Mouse (Mus musculus): ENCODE results near the gene Plekhh1. TPM values are rescaled to one million over a fixed set of nuclear protein-coding genes. Genes with fewer than 3 reads are reported as not detected.

Gene Plekhh1
- total and polyA plus RNA-seq, 2 experiments, result 0.09 to 0.27 TPM

GRCm38 (mm10) chr12:79068306-79068705, 39.3 kb downstream of the Plekhh1 start:
- Histone ChIP-seq H3K4me3 (ENCODE audit: insufficient read depth, low read depth, low read length) (no peak overlapping the region), H3K4me1 (ENCODE audit: control insufficient read depth, insufficient read depth, low read length) (no peaks in the 10 kb centered on the region), H3K36me3 (ENCODE audit: control insufficient read depth, insufficient read depth, low read length) (no peaks in the 10 kb centered on the region), H3K9ac (ENCODE audit: low read depth, low read length) (no peak overlapping the region), H3K27ac (replicated peaks; ENCODE audit: insufficient read depth, low read depth, low read length) (no peak overlapping the region), H3K27me3 (ENCODE audit: control insufficient read depth, insufficient read depth, low read length) (no peaks in the 10 kb centered on the region), H3K79me2 (ENCODE audit: control insufficient read depth, insufficient read depth, low read length) (no peaks in the 10 kb centered on the region)
- TF ChIP-seq POLR2A (IDR thresholded peaks at IDR 0.05; ENCODE audit: extremely low read depth, insufficient read depth, low read length) (no peak), CTCF (IDR thresholded peaks at IDR 0.05; ENCODE audit: low read depth, low read length) (no peak)
- no peak for DNase-seq (ENCODE audit: extremely low read depth, low read depth, low spot score)
- 94% methylated on average over 11 of the region's 11 CpGs for WGBS

- Histone ChIP-seq H3K27me3 (ENCODE audit: control insufficient read depth, insufficient read depth, low read length) (no peaks in the 10 kb centered on the region), H3K4me3 (ENCODE audit: insufficient read depth, low read depth, low read length) (no peak overlapping the region), H3K27ac (replicated peaks; ENCODE audit: insufficient read depth, low read depth, low read length) (no peak overlapping the region), H3K9ac (ENCODE audit: low read depth, low read length) (no peak overlapping the region), H3K79me2 (ENCODE audit: control insufficient read depth, insufficient read depth, low read length) (no peaks in the 10 kb centered on the region), H3K4me1 (ENCODE audit: control insufficient read depth, insufficient read depth, low read length) (no peaks in the 10 kb centered on the region), H3K36me3 (ENCODE audit: control insufficient read depth, insufficient read depth, low read length) (no peaks in the 10 kb centered on the region)
- no peak for DNase-seq (ENCODE audit: extremely low read depth, low read depth, low spot score)
- WGBS, result 79% methylated on average over 6 of the region's 6 CpGs
- no peak for TF ChIP-seq CTCF (IDR thresholded peaks at IDR 0.05; ENCODE audit: low read depth, low read length)
- TF ChIP-seq POLR2A (IDR thresholded peaks at IDR 0.05; ENCODE audit: extremely low read depth, insufficient read depth, low read length), result no peak
Measured at GRCm38 (mm10) chr12:79069187-79069608, 40.2 kb downstream of the Plekhh1 start.

GRCm38 (mm10) chr12:79069916-79070315, 41.0 kb downstream of the Plekhh1 start:
- Histone ChIP-seq H3K27ac (replicated peaks; ENCODE audit: insufficient read depth, low read depth, low read length) (no peak overlapping the region), H3K27me3 (ENCODE audit: control insufficient read depth, insufficient read depth, low read length) (no peaks in the 10 kb centered on the region), H3K9ac (ENCODE audit: low read depth, low read length) (no peak overlapping the region), H3K36me3 (ENCODE audit: control insufficient read depth, insufficient read depth, low read length) (no peaks in the 10 kb centered on the region), H3K79me2 (ENCODE audit: control insufficient read depth, insufficient read depth, low read length) (no peaks in the 10 kb centered on the region), H3K4me1 (ENCODE audit: control insufficient read depth, insufficient read depth, low read length) (no peaks in the 10 kb centered on the region), H3K4me3 (ENCODE audit: insufficient read depth, low read depth, low read length) (no peak overlapping the region)
- no peak for DNase-seq (ENCODE audit: extremely low read depth, low read depth, low spot score)
- TF ChIP-seq CTCF (IDR thresholded peaks at IDR 0.05; ENCODE audit: low read depth, low read length) (no peak), POLR2A (IDR thresholded peaks at IDR 0.05; ENCODE audit: extremely low read depth, insufficient read depth, low read length) (no peak)
- WGBS, result 77% methylated on average over 6 of the region's 6 CpGs

GRCm38 (mm10) chr12:79070736-79071333, 41.9 kb downstream of the Plekhh1 start:
- no peak for DNase-seq (ENCODE audit: extremely low read depth, low read depth, low spot score)
- WGBS, result 93% methylated on average over 9 of the region's 9 CpGs
- Histone ChIP-seq H3K4me3 (ENCODE audit: insufficient read depth, low read depth, low read length) (no peak overlapping the region), H3K27me3 (ENCODE audit: control insufficient read depth, insufficient read depth, low read length) (no peaks in the 10 kb centered on the region), H3K27ac (replicated peaks; ENCODE audit: insufficient read depth, low read depth, low read length) (no peak overlapping the region), H3K9ac (ENCODE audit: low read depth, low read length) (no peak overlapping the region), H3K79me2 (ENCODE audit: control insufficient read depth, insufficient read depth, low read length) (no peaks in the 10 kb centered on the region), H3K4me1 (ENCODE audit: control insufficient read depth, insufficient read depth, low read length) (no peaks in the 10 kb centered on the region), H3K36me3 (ENCODE audit: control insufficient read depth, insufficient read depth, low read length) (no peaks in the 10 kb centered on the region)
- TF ChIP-seq CTCF (IDR thresholded peaks at IDR 0.05; ENCODE audit: low read depth, low read length) (no peak), POLR2A (IDR thresholded peaks at IDR 0.05; ENCODE audit: extremely low read depth, insufficient read depth, low read length) (no peak)

GRCm38 (mm10) chr12:79072576-79072975, 43.6 kb downstream of the Plekhh1 start:
- Histone ChIP-seq H3K36me3 (ENCODE audit: control insufficient read depth, insufficient read depth, low read length) (no peaks in the 10 kb centered on the region; the same call in 1 of the 2 replicates), H3K27ac (replicated peaks; ENCODE audit: insufficient read depth, low read depth, low read length) (no peak overlapping the region), H3K4me1 (ENCODE audit: control insufficient read depth, insufficient read depth, low read length) (no peaks in the 10 kb centered on the region), H3K9ac (ENCODE audit: low read depth, low read length) (no peak overlapping the region), H3K4me3 (ENCODE audit: insufficient read depth, low read depth, low read length) (no peak overlapping the region), H3K27me3 (ENCODE audit: control insufficient read depth, insufficient read depth, low read length) (no peaks in the 10 kb centered on the region), H3K79me2 (ENCODE audit: control insufficient read depth, insufficient read depth, low read length) (no peaks in the 10 kb centered on the region)
- 91% methylated on average over 6 of the region's 6 CpGs for WGBS
- DNase-seq (ENCODE audit: extremely low read depth, low read depth, low spot score), result no peak
- TF ChIP-seq POLR2A (IDR thresholded peaks at IDR 0.05; ENCODE audit: extremely low read depth, insufficient read depth, low read length), result no peak
- TF ChIP-seq CTCF (IDR thresholded peaks at IDR 0.05; ENCODE audit: low read depth, low read length), result no peak

GRCm38 (mm10) chr12:79073362-79073761, 44.4 kb downstream of the Plekhh1 start:
- no peaks in the 10 kb centered on the region for H3K79me2 ChIP-seq (ENCODE audit: control insufficient read depth, insufficient read depth, low read length)
- TF ChIP-seq POLR2A (IDR thresholded peaks at IDR 0.05; ENCODE audit: extremely low read depth, insufficient read depth, low read length) (no peak), CTCF (IDR thresholded peaks at IDR 0.05; ENCODE audit: low read depth, low read length) (no peak)
- no peaks in the 10 kb centered on the region for H3K4me1 ChIP-seq (ENCODE audit: control insufficient read depth, insufficient read depth, low read length)
- 99% methylated on average over 6 of the region's 6 CpGs for WGBS
- no peaks in the 10 kb centered on the region for H3K27me3 ChIP-seq (ENCODE audit: control insufficient read depth, insufficient read depth, low read length)
- H3K9ac ChIP-seq (ENCODE audit: low read depth, low read length), result no peak overlapping the region
- H3K4me3 ChIP-seq (ENCODE audit: insufficient read depth, low read depth, low read length), result no peak overlapping the region
- H3K36me3 ChIP-seq (ENCODE audit: control insufficient read depth, insufficient read depth, low read length), result no peaks in the 10 kb centered on the region; the same call in 1 of the 2 replicates
- DNase-seq (ENCODE audit: extremely low read depth, low read depth, low spot score), result no peak
- H3K27ac ChIP-seq (replicated peaks; ENCODE audit: insufficient read depth, low read depth, low read length), result no peak overlapping the region

All from liver, adult 2 months (tissue).